Mouse (Mus musculus): ENCODE results near the gene Fbxo41. TPM values are rescaled to one million over a fixed set of nuclear protein-coding genes. Genes with fewer than 3 reads are reported as not detected.

The Fbxo41 gene
- 0.36 and 0.45 TPM in 2 replicates for polyA plus RNA-seq (2014; fragmentation: Nextera tagmentation; extraction: Ambion mirVana)

DNA sequence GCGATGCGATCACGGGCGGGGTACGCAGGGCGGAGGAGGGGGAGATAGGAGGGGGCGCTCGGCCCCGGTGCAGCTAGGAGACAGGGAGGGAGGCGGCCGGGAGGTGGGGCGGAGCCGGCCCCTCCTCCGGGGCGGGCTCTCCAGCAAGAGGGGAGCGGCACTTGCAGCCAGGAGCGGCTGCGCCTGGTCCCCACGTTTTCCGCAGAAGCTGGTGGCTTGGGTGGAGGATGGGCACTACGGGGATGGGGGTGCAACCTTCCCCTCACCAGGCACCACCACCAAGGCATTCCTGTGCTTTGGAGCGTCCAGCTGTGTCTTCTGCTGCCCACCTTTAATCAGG lies at the start of gene Fbxo41:
TSS of gene Fbxo41 (minus strand) at position 84 of the 340 bp plus-strand sequence.
- Histone ChIP-seq H3K9ac (ENCODE audit: low read length) (peak within 1 kb of the TSS; percentile 34; the same call in 1 of the 2 replicates), H3K4me1 (replicated peaks; ENCODE audit: control insufficient read depth, insufficient read depth, low read length) (0 out of 2 replicates have a peak, but pooled peaks cover 5% of the 10 kb centered on the region), H3K9me3 (ENCODE audit: control insufficient read depth, low read length) (no peaks in the 10 kb centered on the region), H3K36me3 (ENCODE audit: control insufficient read depth, insufficient read depth, low read length) (no peaks in the 10 kb centered on the region), H3K4me3 (ENCODE audit: low read depth, low read length) (peak within 1 kb of the TSS; percentile 59), H3K4me2 (ENCODE audit: low read length) (peak within 1 kb of the TSS; percentile 93), H3K27me3 (replicated peaks; ENCODE audit: control insufficient read depth, insufficient read depth, low read length) (peaks cover 14% of the 10 kb centered on the region), H3K27ac (ENCODE audit: low read depth) (no peak within 1 kb of the TSS)
- ATAC-seq (replicated peaks; ENCODE audit: low FRiP score, low TSS enrichment, low read depth) (peak; percentile 78), DNase-seq (ENCODE audit: low spot score) (peak; percentile 75)
- 4% methylated on average over 21 of the region's 22 CpGs for WGBS

DNA sequence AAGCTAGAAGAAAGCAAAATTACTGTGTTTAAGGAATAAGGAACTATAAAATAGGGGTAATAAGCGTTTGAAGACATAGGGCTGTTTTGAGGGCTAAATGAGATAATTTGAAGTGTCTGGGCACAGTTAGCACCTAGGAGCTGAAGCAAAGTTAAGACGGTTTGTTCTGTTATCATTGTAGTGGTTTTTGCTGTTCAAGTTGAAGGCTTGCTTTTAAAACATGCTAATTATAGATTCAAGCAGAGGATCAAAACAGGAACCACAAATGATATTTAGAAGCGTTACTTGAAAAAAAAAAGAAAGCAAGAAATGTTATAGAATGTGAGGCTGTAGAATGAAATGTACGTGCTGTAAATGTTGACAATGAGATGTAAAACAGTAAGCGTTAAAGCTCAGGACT lies 44.8 kb upstream of the Fbxo41 start:
- Histone ChIP-seq H3K36me3 (ENCODE audit: control insufficient read depth, insufficient read depth, low read length) (no peaks in the 10 kb centered on the region), H3K4me1 (replicated peaks; ENCODE audit: control insufficient read depth, insufficient read depth, low read length) (no peaks in the 10 kb centered on the region), H3K4me2 (ENCODE audit: low read length) (no peak overlapping the region), H3K27me3 (replicated peaks; ENCODE audit: control insufficient read depth, insufficient read depth, low read length) (no peaks in the 10 kb centered on the region), H3K9ac (ENCODE audit: low read length) (no peak overlapping the region), H3K9me3 (ENCODE audit: control insufficient read depth, low read length) (no peaks in the 10 kb centered on the region), H3K27ac (ENCODE audit: low read depth) (no peak overlapping the region), H3K4me3 (ENCODE audit: low read depth, low read length) (no peak overlapping the region)
- DNase-seq (ENCODE audit: low spot score): no peak
- WGBS: 87% methylated on average over 5 of the region's 5 CpGs
- ATAC-seq (replicated peaks; ENCODE audit: low FRiP score, low TSS enrichment, low read depth): no peak

DNA sequence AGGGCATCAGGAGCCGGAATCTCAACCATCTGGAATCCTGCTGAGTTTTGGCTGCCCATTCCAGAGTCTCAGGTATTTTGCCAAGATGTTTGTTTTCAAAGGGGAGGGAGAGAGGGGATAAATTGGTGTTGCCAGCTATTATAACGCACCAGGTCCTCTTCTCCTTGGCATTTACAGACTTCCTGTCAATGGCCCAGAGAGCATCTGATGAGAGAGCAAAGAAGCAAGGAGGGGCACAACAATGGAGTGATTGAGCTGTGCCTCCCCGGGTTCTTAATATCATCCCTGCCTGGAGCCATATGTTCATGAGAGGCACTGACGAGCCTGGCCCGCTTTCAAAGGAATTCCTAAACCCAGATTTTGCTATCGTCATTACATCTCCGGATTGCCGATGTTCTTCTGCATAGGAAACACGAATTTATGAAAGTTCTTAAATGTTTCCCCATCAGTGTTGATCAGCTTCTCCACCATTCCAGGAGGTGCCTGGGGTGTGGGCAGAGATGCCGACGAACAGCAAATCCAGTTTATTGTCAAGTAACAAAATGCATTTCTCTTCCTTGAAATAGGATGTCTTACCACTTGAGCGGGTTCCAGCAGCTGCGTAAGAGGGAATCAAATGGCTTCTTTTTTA lies 41.6 kb upstream of the Fbxo41 start:
- no peak overlapping the region for H3K27ac ChIP-seq (ENCODE audit: low read depth)
- no peaks in the 10 kb centered on the region for H3K4me1 ChIP-seq (replicated peaks; ENCODE audit: control insufficient read depth, insufficient read depth, low read length)
- H3K4me2 ChIP-seq (ENCODE audit: low read length): no peak overlapping the region
- H3K9ac ChIP-seq (ENCODE audit: low read length): no peak overlapping the region
- ATAC-seq (replicated peaks; ENCODE audit: low FRiP score, low TSS enrichment, low read depth) (no peak), DNase-seq (ENCODE audit: low spot score) (no peak)
- H3K9me3 ChIP-seq (ENCODE audit: control insufficient read depth, low read length): no peaks in the 10 kb centered on the region
- H3K4me3 ChIP-seq (ENCODE audit: low read depth, low read length): no peak overlapping the region
- no peaks in the 10 kb centered on the region for H3K27me3 ChIP-seq (replicated peaks; ENCODE audit: control insufficient read depth, insufficient read depth, low read length)
- no peaks in the 10 kb centered on the region for H3K36me3 ChIP-seq (ENCODE audit: control insufficient read depth, insufficient read depth, low read length)
- WGBS: 81% methylated on average over 13 of the region's 13 CpGs

DNA sequence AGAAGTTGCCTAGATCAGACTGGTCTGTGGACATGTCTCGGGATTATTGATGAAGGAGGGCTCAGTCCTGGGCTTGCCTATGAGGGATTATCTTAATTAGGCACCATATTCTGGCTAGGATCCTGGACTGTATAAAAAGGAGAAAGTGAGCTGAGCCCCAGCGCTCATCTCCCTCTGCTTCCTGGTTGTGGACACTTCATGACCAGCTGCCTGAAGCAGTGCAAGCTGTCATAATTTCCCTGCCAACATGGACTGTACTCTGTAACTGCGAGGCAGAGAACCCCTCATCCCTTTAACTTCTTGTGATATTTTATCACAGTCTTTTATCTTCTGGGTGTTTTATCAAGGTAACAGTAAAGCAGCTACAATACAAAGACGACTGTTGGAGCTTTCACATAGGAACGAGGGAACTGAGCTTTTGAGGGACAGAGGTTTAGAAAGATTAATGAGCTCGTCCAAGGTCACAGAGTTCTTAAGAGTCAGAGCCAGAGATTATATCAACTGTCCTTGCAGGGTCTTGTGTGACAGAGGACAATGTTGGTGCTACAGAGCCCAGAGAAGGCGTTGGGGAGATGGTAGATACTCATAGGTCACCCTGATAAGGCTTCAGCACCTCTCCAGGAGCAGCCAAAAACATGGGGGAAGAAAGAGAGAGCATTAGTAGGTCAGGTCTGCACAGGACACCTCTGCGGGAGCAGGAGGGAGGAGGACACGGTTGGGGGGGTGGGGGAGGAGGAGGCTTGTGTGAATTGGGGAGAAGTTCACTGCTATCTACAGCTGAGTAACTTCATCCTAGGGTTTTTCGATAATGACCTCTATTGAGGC lies 40.8 kb upstream of the Fbxo41 start:
- no peak overlapping the region for H3K4me2 ChIP-seq (ENCODE audit: low read length)
- ATAC-seq (replicated peaks; ENCODE audit: low FRiP score, low TSS enrichment, low read depth) (no peak), DNase-seq (ENCODE audit: low spot score) (no peak)
- H3K27me3 ChIP-seq (replicated peaks; ENCODE audit: control insufficient read depth, insufficient read depth, low read length): no peaks in the 10 kb centered on the region
- H3K9ac ChIP-seq (ENCODE audit: low read length): no peak overlapping the region
- H3K27ac ChIP-seq (ENCODE audit: low read depth): no peak overlapping the region
- no peaks in the 10 kb centered on the region for H3K4me1 ChIP-seq (replicated peaks; ENCODE audit: control insufficient read depth, insufficient read depth, low read length)
- H3K9me3 ChIP-seq (ENCODE audit: control insufficient read depth, low read length): no peaks in the 10 kb centered on the region
- H3K4me3 ChIP-seq (ENCODE audit: low read depth, low read length): no peak overlapping the region
- 80% methylated on average over 10 of the region's 10 CpGs for WGBS
- H3K36me3 ChIP-seq (ENCODE audit: control insufficient read depth, insufficient read depth, low read length): no peaks in the 10 kb centered on the region

DNA sequence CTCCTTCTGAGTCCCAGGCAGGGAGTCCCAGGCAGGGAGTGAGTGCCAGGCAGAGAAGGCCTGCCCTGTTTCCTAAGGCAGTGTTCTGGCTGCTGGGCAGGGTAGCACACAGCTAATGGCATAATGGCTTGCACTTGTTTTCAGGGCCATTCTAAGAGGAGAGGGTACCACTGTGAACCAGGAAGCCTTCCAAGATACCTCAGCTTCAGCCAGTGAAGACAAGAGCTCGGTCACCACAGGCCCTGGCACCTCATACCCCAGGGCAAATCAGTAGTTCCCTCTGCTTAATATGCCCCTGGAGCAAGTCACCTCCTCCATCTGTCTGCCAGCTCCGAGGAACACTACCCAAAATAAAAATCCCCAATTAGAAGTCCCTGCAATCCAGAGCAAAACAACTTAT lies 20.0 kb upstream of the Fbxo41 start:
- H3K4me2 ChIP-seq (ENCODE audit: low read length): no peak overlapping the region
- H3K9ac ChIP-seq (ENCODE audit: low read length): no peak overlapping the region
- no peaks in the 10 kb centered on the region for H3K36me3 ChIP-seq (ENCODE audit: control insufficient read depth, insufficient read depth, low read length)
- 0 out of 2 replicates have a peak, but pooled peaks cover 3% of the 10 kb centered on the region for H3K27me3 ChIP-seq (replicated peaks; ENCODE audit: control insufficient read depth, insufficient read depth, low read length)
- H3K27ac ChIP-seq (ENCODE audit: low read depth): no peak overlapping the region
- ATAC-seq (replicated peaks; ENCODE audit: low FRiP score, low TSS enrichment, low read depth) (no peak), DNase-seq (ENCODE audit: low spot score) (no peak)
- 75% methylated on average over 2 of the region's 2 CpGs for WGBS
- H3K9me3 ChIP-seq (ENCODE audit: control insufficient read depth, low read length): no peaks in the 10 kb centered on the region
- no peak overlapping the region for H3K4me3 ChIP-seq (ENCODE audit: low read depth, low read length)
- no peaks in the 10 kb centered on the region for H3K4me1 ChIP-seq (replicated peaks; ENCODE audit: control insufficient read depth, insufficient read depth, low read length)

DNA sequence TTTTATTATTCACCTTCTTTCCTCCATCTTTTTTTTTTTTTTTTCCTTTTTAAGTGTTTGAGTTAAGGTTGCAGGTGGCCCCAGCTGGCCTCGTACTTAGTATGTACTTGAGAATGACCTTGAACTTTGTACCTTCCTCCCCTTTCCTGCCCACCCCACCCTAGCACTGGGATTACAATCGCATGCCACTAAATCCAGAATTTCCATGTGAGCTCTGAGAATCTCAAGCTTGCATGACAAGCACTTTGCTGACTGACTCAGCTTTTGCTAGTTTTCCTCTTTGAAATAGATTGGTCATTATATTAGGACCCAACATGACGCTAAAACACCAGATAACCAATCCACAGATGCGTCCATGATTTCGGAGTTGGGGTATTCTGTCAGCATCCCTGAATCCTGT lies 19.2 kb upstream of the Fbxo41 start:
- WGBS: 87% methylated on average over 5 of the region's 5 CpGs
- no peak overlapping the region for H3K27ac ChIP-seq (ENCODE audit: low read depth)
- H3K9ac ChIP-seq (ENCODE audit: low read length): no peak overlapping the region
- 0 out of 2 replicates have a peak, but pooled peaks cover 3% of the 10 kb centered on the region for H3K27me3 ChIP-seq (replicated peaks; ENCODE audit: control insufficient read depth, insufficient read depth, low read length)
- no peak for ATAC-seq (replicated peaks; ENCODE audit: low FRiP score, low TSS enrichment, low read depth)
- DNase-seq (ENCODE audit: low spot score): no peak
- no peaks in the 10 kb centered on the region for H3K9me3 ChIP-seq (ENCODE audit: control insufficient read depth, low read length)
- no peak overlapping the region for H3K4me2 ChIP-seq (ENCODE audit: low read length)
- no peaks in the 10 kb centered on the region for H3K4me1 ChIP-seq (replicated peaks; ENCODE audit: control insufficient read depth, insufficient read depth, low read length)
- H3K4me3 ChIP-seq (ENCODE audit: low read depth, low read length): no peak overlapping the region
- H3K36me3 ChIP-seq (ENCODE audit: control insufficient read depth, insufficient read depth, low read length): no peaks in the 10 kb centered on the region

DNA sequence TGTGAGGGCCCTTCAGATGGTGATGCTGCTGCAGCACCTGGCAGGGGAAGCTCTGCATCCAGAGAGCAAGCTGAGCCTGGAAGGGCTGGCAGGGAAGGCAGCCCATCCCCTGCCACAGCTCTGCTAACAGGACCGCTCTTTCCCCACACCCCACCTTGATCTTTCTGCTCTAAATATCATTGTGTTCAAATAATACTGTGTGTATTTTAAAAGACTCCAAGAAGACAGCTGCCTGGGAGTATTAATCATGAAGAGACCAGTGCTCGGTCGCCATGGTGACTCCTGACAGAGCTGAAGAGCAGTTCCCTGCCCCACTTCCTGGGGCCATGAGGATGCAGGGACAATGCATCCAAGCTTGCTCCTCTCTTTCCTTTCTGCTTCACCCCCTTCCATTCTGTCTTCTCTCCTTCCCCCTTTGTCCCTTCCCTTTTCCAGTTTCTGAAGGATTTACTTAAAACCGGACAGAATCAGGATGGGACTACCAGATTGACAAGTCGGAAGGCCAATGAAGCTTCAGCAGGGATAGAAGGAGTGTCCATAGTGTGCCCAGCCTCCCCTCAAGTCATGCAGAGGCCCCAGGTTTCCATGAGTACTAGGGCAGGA lies 15.4 kb upstream of the Fbxo41 start:
- 51% methylated on average over 5 of the region's 5 CpGs for WGBS

DNA sequence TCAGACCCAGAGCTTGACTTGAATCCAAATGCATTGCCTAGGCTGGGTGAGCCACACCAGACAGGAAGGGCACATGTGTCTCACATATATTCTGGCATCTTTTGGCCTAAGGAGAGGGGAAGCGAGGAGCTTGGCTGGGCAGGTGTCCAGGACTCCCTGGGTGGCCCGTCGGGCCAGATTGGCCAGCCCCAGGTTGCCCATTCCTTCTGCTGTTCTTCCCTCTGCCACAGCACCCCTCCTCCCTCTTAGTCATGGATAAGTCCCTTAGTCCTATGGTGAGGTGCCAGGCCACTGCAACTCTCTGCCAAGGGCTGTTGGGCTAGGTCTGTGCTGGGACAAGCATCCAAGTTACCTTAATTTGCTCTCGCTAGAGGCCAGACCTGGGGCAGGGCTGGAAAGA lies 13.1 kb upstream of the Fbxo41 start:
- no peak for DNase-seq (ENCODE audit: low spot score)
- no peak overlapping the region for H3K4me3 ChIP-seq (ENCODE audit: low read depth, low read length)
- H3K27ac ChIP-seq (ENCODE audit: low read depth): no peak overlapping the region
- H3K9me3 ChIP-seq (ENCODE audit: control insufficient read depth, low read length): no peaks in the 10 kb centered on the region
- H3K27me3 ChIP-seq (replicated peaks; ENCODE audit: control insufficient read depth, insufficient read depth, low read length): peaks cover 63% of the 10 kb centered on the region
- WGBS: 82% methylated on average over 4 of the region's 4 CpGs
- H3K36me3 ChIP-seq (ENCODE audit: control insufficient read depth, insufficient read depth, low read length): no peaks in the 10 kb centered on the region
- no peak overlapping the region for H3K9ac ChIP-seq (ENCODE audit: low read length)
- peaks cover 17% of the 10 kb centered on the region for H3K4me1 ChIP-seq (replicated peaks; ENCODE audit: control insufficient read depth, insufficient read depth, low read length)
- ATAC-seq (replicated peaks; ENCODE audit: low FRiP score, low TSS enrichment, low read depth): no peak
- H3K4me2 ChIP-seq (ENCODE audit: low read length): no peak overlapping the region

More for the DNA sequence above, 15.4 kb upstream of the Fbxo41 start:
- no peak overlapping the region for H3K27ac ChIP-seq (ENCODE audit: low read depth)
- ATAC-seq (replicated peaks; ENCODE audit: low FRiP score, low TSS enrichment, low read depth) (no peak), DNase-seq (ENCODE audit: low spot score) (no peak)
- no peaks in the 10 kb centered on the region for H3K4me1 ChIP-seq (replicated peaks; ENCODE audit: control insufficient read depth, insufficient read depth, low read length)
- H3K27me3 ChIP-seq (replicated peaks; ENCODE audit: control insufficient read depth, insufficient read depth, low read length): peaks cover 40% of the 10 kb centered on the region
- no peak overlapping the region for H3K9ac ChIP-seq (ENCODE audit: low read length)
- H3K4me3 ChIP-seq (ENCODE audit: low read depth, low read length): no peak overlapping the region
- no peak overlapping the region for H3K4me2 ChIP-seq (ENCODE audit: low read length)
- no peaks in the 10 kb centered on the region for H3K9me3 ChIP-seq (ENCODE audit: control insufficient read depth, low read length)
- H3K36me3 ChIP-seq (ENCODE audit: control insufficient read depth, insufficient read depth, low read length): no peaks in the 10 kb centered on the region
